Mouse (Mus musculus) CD4-positive helper T cell, adult 2 months (primary cell): ENCODE results near the gene Usp54.
"Not testable (repeated sequence)": the region's sequence is repeated elsewhere in the genome, so short reads cannot be mapped to it uniquely, and the experiment has no call there.

ENCODE experiments used
- DNase-seq: peaks from one replicate; pipeline ENCODE4 v3.0.0-alpha.2; 2012; ENCODE audit warnings: low read depth, missing footprints, low spot score

The Usp54 gene

GRCm38 (mm10) chr14:20654690-20655421, 14.0 kb upstream of the Usp54 start:
- DNase-seq, result no peak

- no peak for DNase-seq
Observed at GRCm38 (mm10) chr14:20651722-20652256, 10.9 kb upstream of the Usp54 start.

GRCm38 (mm10) chr14:20651000-20651399, 10.1 kb upstream of the Usp54 start:
- no peak for DNase-seq

- no peak for DNase-seq
Observed at GRCm38 (mm10) chr14:20646381-20646780, 5.5 kb upstream of the Usp54 start.

- no peak for DNase-seq
Observed at GRCm38 (mm10) chr14:20645547-20645946, 4.7 kb upstream of the Usp54 start.

- DNase-seq, result no peak
Observed at GRCm38 (mm10) chr14:20641438-20641875, 594 bp upstream of the Usp54 start.

- peak; percentile 76 for DNase-seq
Observed at GRCm38 (mm10) chr14:20639918-20640619, 794 bp downstream of the Usp54 start.

GRCm38 (mm10) chr14:20638702-20639101, 2.2 kb downstream of the Usp54 start:
- DNase-seq, result no peak

- no peak for DNase-seq
Observed at GRCm38 (mm10) chr14:20637818-20638574, 2.9 kb downstream of the Usp54 start.

GRCm38 (mm10) chr14:20636968-20637367, 3.9 kb downstream of the Usp54 start:
- DNase-seq, result not testable (repeated sequence)

- no peak for DNase-seq
Observed at GRCm38 (mm10) chr14:20635546-20635945, 5.3 kb downstream of the Usp54 start.

- DNase-seq, result no peak
Observed at GRCm38 (mm10) chr14:20631253-20631652, 9.6 kb downstream of the Usp54 start.

- DNase-seq, result no peak
Observed at GRCm38 (mm10) chr14:20626971-20627370, 13.9 kb downstream of the Usp54 start.

- no peak for DNase-seq
Observed at GRCm38 (mm10) chr14:20626447-20626846, 14.4 kb downstream of the Usp54 start.

GRCm38 (mm10) chr14:20622907-20623306, 18.0 kb downstream of the Usp54 start:
- DNase-seq, result no peak

GRCm38 (mm10) chr14:20622412-20622811, 18.5 kb downstream of the Usp54 start:
- DNase-seq, result no peak

GRCm38 (mm10) chr14:20621903-20622302, 19.0 kb downstream of the Usp54 start:
- no peak for DNase-seq

GRCm38 (mm10) chr14:20619131-20619530, 21.7 kb downstream of the Usp54 start:
- no peak for DNase-seq

GRCm38 (mm10) chr14:20618211-20618610, 22.7 kb downstream of the Usp54 start:
- no peak for DNase-seq

- DNase-seq, result no peak
Observed at GRCm38 (mm10) chr14:20616421-20616820, 24.4 kb downstream of the Usp54 start.

GRCm38 (mm10) chr14:20615075-20615474, 25.8 kb downstream of the Usp54 start:
- no peak for DNase-seq

- DNase-seq, result no peak
Observed at GRCm38 (mm10) chr14:20612820-20613219, 28.0 kb downstream of the Usp54 start.
